Mouse (Mus musculus) cerebellum, adult 11-12 months (tissue): ENCODE data around the gene Ube2s.
A peak's percentile ranks its signal among the peaks of the same experiment; 100 is the strongest.
"Not testable (repeated sequence)": the region's sequence is repeated elsewhere in the genome, so short reads cannot be mapped to it uniquely, and the experiment has no call there.

Experiments used
- DNase-seq: peaks from one replicate; pipeline ENCODE4 v3.0.0; 2022

Gene Ube2s

DNA sequence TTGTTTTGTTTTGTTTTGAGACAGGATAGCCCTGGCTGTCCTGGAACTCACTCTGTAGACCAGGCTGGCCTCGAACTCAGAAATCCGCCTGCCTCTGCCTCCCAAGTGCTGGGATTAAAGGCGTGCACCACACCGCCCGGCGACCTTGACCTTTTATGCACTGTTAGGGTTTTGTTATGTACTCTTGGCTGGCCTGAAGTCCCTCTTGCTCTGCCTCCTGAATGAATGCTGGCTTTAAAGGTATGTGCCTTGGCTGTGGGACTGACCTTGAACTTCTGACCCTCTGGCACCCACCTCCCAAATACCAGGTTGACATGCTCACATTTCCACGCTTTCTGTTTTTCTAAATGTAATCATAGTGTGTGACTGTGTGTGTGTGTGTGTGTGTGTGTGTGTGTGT, 8.5 kb upstream of the Ube2s start:
- not testable (repeated sequence) for DNase-seq

GRCm38 (mm10) chr7:4816559-4816958, 4.2 kb upstream of the Ube2s start:
- no peak for DNase-seq

DNA sequence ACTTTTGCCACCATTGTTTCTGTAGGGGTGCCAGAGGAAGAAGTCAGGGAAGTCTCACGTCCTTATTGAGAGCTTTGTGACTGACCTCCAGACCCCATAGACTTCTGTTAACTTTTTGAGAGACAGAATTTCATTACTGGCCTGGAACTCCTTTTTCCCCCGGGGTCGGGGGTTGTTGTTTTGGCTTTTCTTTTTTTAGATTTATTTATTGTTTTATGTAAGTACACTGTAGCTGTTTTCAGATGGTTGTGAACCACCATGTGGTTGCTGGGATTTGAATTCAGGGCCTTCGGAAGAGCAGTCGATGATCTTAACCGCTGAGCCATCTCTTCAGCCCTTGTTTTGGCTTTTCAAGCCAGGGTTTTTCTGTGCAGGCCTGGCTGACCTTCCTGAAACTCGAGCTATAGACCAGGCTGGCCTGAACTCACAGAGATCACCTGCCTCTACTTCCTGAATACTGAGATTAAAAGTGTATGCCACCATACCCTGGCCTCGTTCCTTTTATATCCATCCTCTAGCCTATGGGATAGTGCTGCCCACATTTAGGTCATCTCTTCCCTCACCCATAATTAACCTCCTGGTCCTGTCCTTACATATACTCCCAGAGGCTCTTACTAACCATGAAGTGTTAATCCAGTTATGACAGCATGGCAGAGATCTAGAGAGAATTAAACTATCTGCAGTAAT, 858 bp upstream of the Ube2s start:
- peak; percentile 51 for DNase-seq

- DNase-seq: peak; percentile 76
These were observed 518 bp downstream of the Ube2s start for GRCm38 (mm10) chr7:4811842-4812302.

DNA sequence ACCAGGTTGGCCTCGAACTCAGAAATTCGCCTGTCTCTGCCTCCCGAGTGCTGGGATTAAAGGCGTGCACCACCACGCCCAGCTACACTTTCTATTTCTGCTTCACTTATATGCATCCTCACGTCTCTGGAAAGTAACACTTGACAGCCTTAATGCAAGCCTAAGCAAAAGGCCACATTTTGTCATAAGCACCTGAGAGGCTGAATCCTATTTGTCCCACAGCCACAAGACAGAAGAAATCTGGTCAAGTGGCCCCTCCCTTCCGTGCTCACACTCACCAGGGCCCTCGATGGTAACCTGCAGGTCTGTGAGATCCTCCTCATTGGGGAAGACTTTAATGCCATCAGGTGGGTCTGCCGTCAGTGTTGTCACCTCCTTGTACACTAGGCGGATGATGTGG, 1.3 kb downstream of the Ube2s start:
- peak; percentile 34 for DNase-seq

DNA sequence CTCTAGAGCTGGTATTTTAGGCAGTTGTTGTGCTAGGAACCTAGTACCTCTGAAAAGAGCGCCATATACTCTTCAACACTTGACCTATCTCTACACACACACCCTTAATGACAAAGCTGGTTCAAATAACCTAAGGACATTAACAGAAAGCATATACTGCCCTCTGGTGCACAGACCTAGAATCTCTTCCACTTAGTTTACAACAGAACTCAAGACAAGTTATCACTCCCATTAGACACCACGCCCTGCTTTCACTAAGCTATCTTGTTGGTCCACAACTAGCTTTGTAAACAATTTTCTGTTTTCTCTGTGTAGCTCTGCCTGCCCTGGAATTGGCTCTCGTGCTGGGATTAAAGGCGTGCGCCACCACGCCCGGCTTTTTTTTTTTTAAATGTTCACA, 5.7 kb downstream of the Ube2s start:
- DNase-seq: no peak

DNA sequence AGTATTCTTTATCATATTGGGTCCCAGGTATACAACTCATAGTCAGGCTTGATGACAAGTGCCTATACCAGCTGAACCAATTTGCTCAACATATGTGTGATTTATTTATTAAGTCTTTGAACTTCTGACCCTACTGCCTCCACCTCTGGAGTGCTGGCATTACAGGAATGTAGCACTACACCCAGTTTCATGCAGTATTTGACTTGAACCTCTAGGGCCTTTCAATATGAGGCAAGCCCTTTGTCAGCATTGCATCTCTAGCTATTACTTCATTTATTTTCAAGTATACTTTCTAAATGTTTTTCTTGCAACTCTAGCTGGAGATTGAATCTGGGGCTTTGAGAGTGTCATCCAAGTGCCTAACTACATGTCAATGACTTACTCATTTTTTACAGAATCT, 10.1 kb downstream of the Ube2s start:
- DNase-seq: no peak

DNA sequence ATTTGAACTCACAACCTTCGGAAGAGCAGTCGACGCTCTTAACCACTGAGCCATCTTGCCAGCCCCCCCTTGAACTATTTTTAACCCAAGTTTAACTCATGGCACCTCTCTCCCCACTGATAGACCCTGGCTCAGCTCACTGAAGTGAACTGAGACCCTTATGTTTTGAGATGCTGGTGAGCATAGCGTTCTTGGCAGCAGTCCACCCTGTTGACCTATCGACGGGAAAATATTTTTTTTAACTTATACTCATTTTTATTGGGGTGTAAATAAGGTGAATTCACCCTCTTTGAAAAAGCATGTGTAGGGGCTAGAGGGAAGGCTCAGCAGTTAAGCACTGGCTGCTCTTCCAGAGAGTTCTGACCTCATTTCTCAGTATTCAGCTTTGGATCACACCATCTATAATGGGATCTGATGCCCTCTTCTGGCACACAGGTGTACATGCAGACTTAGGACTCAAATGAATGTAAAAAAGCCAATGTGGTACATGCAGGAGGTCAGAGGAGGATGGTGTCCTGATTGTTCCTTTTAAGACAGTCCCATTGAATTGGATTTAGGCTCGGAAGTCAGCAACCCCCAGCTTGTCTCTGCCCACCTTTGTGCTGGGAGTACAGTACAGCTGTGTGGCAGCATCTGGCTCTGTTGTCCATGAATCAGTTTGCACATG, 16.5 kb downstream of the Ube2s start:
- DNase-seq: peak; percentile 34

DNA sequence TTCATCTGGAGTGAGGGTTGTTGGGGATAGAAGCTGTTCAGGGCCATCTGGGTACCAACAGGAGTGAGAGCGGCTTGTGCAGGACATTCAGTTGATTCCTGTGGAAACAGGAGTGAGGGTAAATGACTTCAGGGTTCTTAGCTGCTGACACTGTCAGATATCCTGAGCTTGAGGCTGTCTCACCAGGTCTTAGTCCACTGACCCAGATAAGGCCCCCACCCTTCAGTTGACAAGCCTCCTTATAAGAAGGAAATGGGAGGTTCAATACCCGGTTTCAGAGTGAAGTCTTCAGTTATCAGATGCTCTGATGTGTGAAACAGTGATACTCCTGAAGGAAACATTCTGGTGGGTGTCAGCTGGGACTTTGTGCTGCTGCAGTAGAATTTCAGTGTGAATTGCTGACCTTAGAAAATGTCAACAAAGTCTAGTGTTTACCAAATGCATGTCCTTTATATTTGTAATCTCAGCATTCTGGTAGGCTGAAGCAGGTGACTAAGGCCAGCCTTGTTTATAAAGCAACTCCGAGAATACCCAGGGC, 17.7 kb downstream of the Ube2s start:
- no peak for DNase-seq

GRCm38 (mm10) chr7:4793674-4794073, 18.7 kb downstream of the Ube2s start:
- no peak for DNase-seq

DNA sequence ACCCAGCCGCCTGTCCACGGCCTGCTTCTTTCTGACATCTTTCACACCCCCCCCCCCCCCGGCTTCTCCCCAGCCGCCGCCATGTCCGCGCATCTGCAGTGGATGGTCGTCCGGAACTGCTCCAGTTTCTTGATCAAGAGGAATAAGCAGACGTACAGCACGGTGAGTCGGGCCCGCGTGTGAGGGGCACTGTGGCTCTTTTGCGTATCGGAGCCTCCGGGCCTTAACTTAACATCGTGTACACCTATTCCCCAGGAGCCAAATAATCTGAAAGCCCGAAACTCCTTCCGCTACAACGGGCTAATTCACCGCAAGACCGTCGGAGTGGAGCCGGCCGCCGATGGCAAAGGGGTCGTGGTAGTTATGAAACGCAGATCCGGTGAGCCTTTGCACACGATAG, 19.1 kb downstream of the Ube2s start:
- peak; percentile 42 for DNase-seq

DNA sequence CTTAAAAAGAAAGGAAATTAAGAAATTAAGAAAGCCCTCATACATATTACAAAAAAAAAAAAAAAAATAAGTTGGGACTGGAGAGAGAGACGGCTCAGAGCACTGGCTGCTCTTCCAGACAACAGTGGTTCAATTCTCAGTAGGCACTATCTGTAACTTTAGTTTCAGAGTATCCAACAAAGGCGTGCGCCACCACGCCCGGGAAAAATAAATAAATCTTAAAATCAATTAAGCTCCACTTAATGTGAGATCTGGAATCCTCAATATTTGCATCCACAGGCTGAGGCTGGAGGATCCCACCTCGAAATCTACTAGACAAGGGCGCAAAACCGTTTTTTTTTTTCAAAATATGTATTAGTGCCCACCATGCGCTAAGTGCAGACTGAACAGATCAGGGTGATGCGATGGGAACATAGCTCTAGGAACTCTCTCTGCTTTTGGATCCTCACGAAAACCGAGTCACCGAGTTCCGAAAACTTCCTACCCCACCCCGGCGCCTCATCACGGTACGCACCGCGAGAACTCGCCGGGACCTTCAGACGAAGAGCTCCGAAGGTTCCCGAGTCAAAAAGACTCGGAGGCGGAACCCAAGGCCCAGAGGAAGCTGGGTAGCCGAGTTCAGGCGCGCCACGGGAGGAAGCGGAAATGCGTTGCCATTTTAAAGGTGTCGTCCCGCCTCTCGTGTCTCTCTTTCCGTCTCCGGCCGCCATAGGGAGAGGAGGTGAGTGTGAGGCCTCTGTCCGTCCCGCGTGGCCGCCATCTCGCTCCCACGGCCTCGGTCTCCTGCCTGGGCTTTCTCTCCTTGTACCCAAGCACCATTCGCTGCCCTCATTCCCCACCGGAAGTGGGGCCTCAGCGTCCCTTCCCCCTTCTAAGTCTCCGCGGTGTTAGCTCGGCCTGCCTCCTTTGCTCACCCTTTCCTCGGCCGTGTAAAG, 19.8 kb downstream of the Ube2s start, which contains the start of gene Rpl28:
Rpl28 (plus strand) TSS at position 597 of the 935 bp plus-strand sequence.
- DNase-seq: peak; percentile 94

DNA sequence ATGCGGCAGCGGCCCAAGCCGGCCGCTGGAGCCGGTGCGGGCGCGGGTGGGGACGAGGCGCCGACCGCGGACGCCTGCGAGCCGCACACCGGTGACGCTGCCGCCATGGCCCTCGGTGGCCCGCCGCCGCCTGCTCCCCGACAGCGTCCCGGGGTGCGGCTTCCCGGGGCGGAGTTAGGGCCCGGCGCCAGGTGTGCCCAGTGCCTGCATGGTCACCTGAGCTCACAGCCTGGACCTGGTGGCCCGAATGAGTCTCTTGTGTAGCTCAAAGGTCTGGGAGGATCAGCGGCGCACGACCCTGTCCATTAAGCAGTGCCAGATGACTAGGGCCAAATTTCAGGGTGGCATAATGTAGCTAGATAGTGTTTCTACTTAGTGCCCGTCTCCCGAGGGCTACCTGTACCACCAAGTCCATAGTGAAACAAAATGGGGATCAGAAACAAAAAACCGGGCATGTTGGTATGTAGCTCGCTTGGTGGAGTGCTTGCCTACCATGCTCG, 22.9 kb downstream of the Ube2s start, which contains the start of gene Tmem238:
Tmem238 (minus strand) TSS at position 221 of the 500 bp plus-strand sequence.
- peak; percentile 81 for DNase-seq

DNA sequence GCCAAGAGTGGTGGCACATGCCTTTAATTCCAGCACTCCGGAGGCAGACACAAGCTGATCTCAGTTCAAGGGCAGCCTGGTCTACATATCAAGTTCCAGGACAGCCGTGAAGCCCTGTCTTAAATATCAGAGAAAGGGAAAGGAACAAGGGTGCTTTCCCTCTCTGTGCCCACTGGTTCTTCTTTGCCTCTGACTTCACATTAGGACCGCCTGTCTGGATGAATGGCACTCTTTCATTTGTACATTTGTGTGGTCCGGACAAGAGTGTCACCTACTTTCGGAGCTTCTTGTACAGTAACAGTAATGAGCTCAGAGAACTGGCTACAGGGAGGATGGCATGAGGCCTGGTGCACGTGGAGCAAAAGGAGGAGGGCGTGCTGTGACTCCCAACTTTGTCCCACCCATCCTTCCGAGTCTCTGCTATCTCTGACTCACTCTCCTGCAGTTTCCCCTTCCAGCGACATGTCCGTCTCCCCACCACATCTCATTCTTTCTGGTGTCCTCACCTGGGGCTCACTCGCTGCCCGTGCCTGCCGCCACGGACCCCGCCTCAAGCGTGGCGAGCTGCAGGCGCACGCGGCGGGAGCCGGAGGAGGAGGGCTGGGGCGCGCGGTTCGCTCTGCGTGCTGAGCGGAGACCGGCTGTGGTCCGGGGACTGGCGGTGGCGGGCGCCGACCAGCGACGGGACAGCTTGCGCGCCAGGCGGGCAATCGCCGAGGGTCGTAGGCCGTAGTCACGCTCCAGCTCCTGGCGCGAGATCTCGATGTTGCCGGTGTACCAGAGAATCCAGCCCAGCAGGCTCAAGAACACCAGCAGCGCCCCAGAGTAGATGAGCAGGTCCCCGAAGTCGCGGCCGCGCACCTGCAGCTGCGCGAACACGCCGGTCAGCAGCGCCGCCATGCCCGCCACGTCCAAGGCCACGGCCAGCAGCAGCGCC, 23.6 kb downstream of the Ube2s start:
- DNase-seq: peak; percentile 63

DNA sequence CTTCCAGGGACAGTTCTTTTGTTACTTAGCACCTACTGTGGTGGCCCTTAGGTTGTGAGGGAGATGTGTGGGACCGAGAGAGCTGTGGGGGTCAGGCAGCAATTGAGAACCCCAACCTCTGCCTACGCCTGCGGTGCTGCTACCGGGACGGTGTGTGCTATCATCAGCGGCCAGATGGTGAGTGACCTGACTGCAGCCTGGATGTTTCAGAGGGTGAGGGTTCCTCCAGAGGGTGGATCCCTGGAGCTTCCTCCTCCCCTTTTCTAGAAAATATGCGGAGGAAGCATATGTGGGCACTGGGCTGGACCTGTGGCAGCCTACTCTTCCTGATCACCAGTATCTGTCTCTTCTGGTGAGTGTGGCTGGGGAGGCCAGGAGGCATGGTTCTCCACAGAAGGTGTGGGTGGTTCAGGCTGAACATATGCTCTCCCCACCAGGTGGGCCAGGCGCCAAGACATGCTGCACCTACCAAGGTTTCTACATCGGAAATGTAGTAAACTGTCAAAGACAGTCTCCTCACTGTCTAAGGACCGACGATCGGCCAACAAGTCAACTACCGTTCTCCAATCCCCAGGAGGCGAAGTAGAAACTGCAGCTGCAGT, 28.6 kb downstream of the Ube2s start:
- peak; percentile 84 for DNase-seq

DNA sequence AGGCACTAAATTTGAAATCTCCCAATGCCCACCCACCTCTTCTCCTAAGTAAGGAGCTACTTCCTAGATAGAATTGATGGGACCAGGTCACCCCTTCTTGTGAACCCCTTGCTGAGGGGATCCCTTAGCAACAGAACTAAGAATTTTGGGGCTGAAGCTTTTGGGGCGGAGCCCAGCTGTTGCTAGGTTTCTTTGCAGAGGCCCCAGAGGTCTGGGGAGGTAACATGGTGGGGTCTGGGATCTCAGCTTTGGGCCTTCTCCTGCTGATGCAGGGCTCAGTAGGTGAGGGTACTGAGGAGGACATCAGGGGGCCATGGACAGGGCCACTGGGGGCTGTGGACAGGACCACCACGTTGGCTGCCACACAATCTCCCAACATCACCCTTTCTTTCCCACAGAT, 29.6 kb downstream of the Ube2s start, which contains the start of the genes Il11 and Tmem190:
Il11 (minus strand) TSS at position 101 of the 400 bp plus-strand sequence.
Tmem190 (plus strand) TSS at position 179 of the 400 bp plus-strand sequence.
- DNase-seq: no peak

GRCm38 (mm10) chr7:4782130-4782529, 30.3 kb downstream of the Ube2s start:
- DNase-seq: no peak

DNA sequence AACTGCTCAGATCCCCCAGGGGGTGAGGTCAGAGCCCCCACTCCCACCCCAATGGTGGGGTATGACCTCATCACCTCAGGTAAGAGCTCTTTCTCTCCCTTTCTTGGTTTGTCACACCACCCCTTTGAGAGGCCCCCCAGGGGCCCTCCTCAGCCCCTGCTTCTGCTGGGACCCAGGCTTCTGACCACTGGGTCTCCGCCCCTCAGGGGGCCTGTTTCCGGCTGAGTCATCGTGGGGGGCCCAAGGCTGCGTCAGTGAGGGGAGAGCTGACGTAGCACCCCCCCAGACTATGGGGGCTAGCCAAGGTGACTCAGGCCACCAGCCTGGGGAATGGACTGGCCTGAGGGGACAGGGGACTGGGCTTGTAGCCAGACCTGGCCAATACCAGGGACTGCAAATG, 32.5 kb downstream of the Ube2s start:
- peak; percentile 40 for DNase-seq

DNA sequence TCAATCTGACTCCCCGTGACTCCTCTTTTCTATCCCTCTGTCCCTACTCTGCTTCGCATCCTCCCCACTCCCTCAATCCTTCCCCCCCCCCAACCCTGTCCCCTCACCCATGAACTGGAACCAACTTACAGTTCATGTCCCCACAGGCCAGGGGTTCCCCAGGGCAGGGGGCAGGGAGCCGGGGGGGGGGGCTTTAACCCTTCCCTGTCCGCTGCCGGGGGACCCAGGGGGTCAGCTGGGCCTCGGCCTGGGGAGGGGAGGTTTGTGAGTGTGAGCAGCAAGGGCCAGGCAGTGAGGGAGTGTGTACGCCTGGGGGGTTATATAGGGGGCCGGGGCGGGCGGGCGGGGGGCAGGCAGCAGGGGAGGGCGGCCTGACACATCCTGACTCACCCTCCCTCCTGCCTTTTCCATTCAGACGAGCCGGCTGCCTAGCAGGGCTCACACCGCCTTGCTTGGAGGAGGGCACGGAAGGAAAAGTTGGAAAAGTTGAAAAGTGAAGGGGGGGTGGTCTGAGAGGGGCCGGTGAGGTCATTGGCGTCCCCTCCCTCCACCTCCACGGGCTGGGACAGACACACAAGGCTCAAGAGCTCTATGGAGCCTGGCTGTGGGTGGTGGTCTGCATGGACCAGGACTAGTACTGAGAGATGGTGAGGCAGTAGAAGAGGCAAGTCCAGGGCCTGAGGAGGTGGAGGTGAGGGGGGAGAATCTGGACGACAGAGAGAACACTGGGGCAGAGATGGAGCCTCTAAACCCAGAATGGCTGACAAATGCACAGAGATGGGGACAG, 34.3 kb downstream of the Ube2s start:
- no peak for DNase-seq
